Mouse (Mus musculus) inflammation-experienced regulatory T-cells, adult 6 months (primary cell): Measurements from ENCODE around the gene Slc25a21. TPM values are rescaled to one million over a fixed set of nuclear protein-coding genes. Genes with fewer than 3 reads are reported as not detected.

Experiments
- ATAC-seq: one replicate; pipeline ENCODE4 v1.8.0; 2017
- polyA plus RNA-seq, 3 experiments: library from polyadenylated mRNA; unstranded; fragments of 100-300 nt; shearing (Covaris generic); gene quantifications; one replicate each; pipeline ENCODE4 v1.2.1; 2017

The Slc25a21 gene
- polyA plus RNA-seq, 3 experiments from 2014 or later, result not detected

GRCm38 (mm10) chr12:57016324-57016723 is 180.9 kb downstream of the Slc25a21 start:
- no peak for ATAC-seq

- no peak for ATAC-seq
Measured at GRCm38 (mm10) chr12:57009010-57009409, 188.3 kb downstream of the Slc25a21 start.

DNA sequence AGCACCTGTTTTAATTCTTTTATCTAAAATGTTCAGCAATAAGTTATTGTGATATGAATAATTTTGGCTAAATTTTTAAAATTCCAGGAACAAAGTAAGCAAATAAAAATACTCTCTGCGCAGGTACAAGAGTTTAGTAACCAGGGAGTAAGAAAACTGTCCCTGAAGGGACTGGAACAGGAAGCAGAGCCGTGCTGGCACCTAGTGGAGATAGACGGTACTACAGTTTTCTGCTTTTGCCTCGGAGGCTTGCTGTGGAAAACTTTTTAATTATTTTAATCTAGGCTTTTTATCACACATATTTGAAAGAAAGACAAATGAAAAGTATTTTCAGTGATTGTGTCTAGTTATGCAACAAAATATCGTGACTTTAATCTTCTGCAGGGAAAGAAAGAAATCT is 211.2 kb downstream of the Slc25a21 start:
- ATAC-seq, result peak; percentile 46

- no peak for ATAC-seq
Measured at GRCm38 (mm10) chr12:56982066-56982626, 215.1 kb downstream of the Slc25a21 start.

DNA sequence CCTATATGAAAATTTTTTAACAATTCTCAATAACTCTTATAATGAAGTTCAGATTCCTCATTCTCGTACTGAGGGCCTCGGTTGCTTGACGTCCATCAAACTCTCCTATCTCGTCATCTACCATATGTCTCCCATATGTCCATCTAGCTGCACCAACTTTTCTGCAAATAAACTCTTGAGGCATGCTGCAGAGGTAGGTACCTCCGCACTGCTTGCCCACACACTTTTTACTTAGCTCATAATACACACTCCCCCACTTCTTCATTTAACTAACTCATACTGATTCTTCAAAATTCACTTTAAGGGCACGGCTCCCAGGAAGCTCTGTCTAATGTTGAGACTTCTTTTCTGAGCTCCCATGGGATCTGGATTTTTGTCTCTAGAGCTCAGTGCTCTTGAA is 222.0 kb downstream of the Slc25a21 start:
- ATAC-seq, result no peak

DNA sequence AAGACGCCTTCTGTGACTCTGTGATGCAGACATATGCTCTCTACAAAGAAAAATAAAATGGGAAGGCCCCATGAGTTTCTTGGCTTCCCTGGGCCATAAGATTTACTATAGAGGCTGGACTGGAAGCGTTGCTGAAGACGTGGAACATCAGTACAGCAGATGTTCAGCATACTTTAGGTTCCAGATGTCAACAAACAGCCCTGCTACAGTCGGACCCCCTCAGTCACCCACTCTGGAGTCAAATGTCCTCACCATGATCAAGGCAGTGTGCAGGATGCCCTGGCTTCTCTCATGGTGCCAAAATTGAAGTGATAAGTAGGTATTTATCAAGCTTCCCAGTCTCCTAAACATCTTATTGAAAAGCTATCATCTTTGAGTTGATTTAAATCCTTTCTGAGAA is 234.0 kb downstream of the Slc25a21 start:
- ATAC-seq, result no peak

DNA sequence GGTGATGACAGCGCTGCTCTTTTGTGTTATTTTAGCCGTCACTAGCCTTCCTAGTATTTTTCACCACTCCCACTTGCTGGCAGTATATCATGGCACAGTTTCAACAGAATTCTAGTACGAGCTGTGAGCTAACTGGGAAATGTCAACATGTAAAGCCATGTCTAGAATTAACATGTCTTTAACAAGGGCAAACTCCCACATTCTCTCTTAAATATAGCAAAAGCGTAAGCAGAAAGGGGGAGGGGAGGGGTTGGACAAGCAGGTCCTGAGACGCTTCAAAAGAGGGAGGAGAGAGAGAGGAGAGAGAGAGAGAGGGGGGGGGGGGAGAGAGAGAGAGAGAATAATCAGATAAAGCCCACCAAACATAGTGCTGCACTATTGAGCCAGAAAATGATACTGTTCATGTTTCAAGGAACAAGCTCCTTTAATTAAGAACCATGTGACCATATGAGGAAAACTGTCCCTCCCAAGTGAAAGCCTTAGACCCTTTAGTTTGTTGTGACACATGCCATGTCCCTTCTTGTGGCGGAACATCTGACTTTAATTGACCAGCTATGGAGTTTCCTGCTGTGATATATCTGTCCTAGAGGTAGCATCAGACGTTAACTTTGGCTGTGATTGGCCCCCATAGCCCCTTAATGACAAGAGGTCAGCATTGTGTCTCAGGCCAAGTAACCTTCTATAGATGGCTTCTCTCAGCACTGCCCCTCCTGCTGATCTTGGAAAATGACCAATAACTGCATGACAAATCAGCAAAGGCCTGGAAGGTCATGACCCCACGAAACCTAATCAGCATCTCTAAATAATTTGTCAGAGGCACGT is 237.8 kb downstream of the Slc25a21 start:
- no peak for ATAC-seq

GRCm38 (mm10) chr12:56958244-56958643 is 239.0 kb downstream of the Slc25a21 start:
- ATAC-seq, result no peak

DNA sequence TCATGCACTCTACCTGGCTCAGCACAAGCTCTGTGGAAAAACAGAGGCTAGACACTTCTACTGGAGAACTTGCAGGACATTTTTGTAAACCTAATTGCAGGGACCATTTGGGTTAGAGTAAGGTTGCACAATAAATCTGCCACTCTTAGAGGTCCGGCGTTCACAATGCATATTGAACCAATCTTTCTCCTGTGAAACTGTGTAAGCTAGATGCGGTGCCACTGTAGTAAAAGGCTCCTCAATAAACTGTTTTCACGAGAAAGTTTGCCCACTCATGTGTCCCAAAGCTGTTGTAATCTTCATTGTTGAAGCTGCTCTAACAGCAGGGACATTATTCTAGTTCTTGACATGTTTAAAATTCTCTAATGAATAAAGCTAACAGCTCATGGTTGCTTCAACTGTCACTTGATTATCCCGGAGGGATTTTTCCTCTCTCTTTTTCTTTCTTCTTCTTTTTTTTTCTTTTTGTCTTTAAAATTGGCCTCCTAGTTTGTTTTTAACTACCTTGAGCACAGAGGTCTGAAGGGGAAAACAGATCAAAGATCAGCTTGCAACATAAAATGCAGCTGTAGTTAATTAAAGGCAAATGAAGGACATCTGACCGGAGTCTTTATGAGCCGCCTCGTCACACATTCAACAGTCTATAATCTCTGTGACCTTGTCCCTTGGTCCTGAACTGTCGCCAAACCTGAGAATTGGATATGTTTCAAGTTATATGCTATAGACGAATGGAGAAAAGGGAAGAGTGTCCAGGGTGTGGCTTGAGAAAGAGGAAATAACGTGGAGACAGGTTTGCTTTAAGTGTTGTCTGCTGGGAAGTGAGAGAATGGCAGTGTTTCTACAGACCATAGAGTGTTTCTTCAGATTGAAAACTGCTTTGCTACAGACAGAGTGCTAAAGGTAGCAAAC is 245.3 kb downstream of the Slc25a21 start:
- no peak for ATAC-seq

DNA sequence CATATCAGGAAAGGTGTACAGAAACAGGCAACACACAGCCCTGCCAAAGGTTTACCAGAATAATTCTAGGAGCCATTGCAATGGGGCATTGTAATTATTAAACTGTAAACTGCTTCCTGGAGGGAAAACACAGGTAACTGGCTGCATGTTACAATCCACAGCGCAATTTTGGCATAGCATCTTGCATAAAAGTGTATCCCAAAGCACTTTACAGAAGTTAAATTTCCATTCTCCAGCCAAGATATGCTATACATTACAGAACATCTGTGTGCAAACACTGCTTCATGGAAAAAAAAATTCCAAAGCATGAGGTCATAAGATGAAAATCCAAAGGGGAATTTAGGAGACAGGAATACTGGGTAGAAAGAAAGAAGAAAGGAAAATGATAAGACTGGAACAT is 253.0 kb downstream of the Slc25a21 start:
- ATAC-seq, result no peak

DNA sequence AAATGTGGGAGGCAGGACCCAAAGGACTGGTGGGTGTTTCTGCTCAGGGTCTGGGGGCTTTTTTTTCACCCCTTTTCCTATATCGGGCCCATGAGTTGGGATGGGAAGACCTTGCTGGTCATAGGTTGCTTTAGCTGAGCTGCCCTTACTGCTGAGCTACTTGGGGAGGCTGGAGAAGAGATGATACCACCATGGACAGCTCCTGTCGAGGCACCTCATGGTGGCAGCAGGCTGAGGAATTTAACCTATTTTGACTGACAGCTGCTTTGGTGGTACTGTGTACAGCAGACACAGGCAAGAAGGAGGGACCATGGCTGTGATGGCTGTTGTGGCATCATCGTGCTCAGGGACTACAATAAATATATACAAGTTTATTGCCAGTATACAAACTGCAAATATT is 256.4 kb downstream of the Slc25a21 start:
- ATAC-seq, result no peak

- no peak for ATAC-seq
Measured at GRCm38 (mm10) chr12:56918145-56918544, 279.1 kb downstream of the Slc25a21 start.

DNA sequence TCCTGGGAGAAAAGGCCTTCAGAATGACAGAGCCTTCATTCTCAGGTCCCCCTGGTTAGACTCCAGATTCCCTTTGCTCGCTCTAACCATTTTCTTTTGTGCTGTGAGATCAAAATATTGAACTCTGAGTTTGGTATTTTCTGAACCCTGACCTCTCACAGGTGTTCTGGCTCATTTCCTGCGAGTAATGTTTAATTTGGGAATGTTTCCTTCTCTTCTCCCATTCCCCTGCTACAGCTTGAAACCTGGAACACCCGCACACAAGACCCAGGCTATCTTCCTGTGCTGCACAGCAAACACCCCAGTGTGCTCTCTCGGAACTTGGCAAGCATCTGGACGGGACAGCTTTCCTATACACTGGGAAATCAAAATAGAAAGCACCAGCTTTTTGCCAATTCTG is 290.8 kb downstream of the Slc25a21 start:
- no peak for ATAC-seq

- no peak for ATAC-seq
Measured at GRCm38 (mm10) chr12:56905652-56906305, 291.5 kb downstream of the Slc25a21 start.

DNA sequence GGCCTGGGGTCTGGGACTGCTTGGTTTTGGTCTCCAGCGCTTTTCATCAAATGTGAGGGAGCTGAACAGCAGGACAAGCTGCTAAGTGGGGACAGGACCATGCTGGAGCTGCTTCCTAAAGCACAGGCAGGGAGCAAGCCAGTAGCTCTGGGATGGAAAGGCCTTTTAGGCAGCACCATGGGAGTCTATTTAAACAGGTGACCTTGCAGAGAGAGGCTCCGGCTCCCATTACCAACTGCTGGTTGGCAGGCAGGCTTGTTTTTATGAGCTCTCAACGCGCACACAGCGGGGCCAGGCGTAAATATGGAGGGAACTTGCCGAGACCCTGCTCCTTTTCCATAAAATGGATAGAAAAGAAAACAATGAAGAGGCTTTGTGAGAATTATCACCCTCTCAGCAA is 292.1 kb downstream of the Slc25a21 start:
- no peak for ATAC-seq

DNA sequence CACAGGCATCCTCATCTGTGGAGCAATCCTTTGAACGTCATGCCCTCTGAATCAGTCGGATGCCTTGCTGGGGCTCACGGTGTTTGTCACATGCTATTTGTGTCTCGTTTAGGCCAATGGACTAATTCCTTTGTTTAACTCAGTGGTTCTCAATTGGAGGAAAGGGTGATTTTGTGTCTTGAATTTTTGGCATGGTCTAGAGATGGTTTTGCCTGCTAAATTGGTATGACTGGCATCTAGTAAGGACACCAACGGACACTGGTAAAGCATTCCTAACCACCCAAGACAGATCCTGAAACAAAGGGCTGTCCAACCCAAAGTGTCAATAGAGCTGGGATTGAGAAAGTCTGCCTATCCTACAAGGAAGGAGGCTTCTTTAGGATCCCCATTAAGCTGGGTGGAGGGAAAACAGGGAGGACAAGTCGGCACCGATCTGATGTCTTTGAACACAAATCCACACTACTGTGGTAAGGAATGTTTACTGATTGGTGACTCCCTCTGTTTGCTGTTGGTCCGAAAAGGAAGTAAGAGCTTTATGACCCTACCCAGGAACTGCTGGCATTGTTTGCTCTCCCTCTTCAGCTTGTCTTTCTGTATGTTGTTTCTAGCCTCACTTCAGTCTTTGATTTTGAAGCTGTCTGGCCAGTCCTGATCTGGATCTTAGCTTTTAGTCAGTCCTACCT is 294.4 kb downstream of the Slc25a21 start:
- no peak for ATAC-seq

DNA sequence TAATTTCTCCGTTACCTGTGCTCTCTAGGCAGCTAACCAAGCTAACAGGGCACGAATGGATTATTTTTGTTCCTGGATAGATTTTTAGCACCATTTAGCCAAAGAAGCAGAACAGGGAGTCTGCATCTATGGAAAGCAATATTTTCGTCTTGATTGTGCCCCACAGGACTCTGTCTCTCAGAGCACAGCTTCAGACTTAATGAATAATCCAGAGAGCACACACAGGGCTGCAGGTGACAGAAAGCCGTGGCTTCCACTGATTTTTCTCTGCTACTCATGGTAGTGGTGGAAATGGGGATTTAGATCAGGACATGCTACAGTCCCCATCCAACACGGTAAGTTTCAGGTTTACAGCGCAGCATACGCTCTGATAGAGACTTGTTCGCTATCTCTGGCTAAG is 299.3 kb downstream of the Slc25a21 start:
- ATAC-seq, result no peak

- no peak for ATAC-seq
Measured at GRCm38 (mm10) chr12:56897221-56897937, 299.9 kb downstream of the Slc25a21 start.

DNA sequence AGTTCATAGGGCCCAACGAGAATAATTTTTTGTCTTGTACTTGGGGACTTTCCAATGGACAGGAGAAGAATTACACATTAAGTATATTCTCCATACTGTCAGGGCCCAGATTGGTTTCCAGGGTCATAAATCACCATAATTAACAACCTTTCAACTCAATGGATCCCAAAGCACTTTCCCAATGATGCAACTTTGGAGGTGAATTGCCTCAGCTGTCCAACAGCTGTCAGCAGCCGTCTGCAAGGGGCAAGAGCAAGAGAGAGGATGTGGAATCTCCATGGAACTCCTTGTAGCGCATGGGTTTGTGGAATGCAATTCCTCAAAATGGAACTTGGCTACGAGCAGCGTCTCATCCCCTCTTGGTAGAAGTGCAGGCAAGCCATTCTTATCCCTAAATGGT is 302.3 kb downstream of the Slc25a21 start:
- ATAC-seq, result no peak

DNA sequence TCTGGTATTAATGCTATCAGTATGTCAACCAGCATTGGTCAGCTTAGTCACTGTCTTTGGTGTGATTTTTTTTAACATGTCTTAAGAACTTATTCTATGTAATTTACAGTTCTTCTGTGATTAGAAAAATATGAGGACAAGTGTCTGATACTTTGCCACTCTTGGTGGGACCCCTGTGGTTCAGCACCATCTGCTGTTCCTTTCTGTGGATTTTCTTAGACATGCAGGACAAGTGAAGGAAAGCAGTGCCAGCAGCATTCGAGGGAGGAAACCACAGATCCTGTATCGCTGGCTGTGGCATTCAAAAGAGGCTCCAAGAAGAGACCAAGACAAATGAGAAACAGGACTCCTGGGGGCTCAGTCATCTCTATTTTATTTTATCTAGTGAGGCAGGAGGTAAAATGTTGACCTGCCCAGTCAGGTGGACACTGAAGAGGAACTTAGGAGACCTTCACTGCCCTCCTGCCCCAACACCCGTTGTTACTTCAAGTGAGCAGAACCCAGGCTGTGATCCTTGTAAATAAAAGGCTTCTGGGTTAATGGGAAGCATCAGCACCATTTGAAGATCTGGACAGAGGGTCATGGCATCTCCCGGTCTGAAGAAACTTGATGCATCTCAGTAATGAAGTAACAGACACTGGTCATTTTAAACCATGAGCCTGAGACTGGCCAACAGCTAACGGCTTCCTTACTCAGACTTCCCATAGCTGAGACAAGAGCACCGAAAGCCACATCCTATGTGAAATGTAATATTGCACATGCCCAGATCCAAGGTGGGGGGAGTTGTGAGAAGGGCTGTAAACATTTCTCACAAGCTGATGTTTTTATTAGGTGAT is 306.2 kb downstream of the Slc25a21 start:
- no peak for ATAC-seq

GRCm38 (mm10) chr12:56877796-56878195 is 319.5 kb downstream of the Slc25a21 start:
- no peak for ATAC-seq
